Mouse (Mus musculus) lung, postnatal 4 days (tissue): Measurements from ENCODE around the gene Gtf2h3.

Experiments
- DNase-seq, 2 experiments: peaks; one replicate each; pipeline ENCODE4 v3.0.0; 2021

Gene Gtf2h3

DNA sequence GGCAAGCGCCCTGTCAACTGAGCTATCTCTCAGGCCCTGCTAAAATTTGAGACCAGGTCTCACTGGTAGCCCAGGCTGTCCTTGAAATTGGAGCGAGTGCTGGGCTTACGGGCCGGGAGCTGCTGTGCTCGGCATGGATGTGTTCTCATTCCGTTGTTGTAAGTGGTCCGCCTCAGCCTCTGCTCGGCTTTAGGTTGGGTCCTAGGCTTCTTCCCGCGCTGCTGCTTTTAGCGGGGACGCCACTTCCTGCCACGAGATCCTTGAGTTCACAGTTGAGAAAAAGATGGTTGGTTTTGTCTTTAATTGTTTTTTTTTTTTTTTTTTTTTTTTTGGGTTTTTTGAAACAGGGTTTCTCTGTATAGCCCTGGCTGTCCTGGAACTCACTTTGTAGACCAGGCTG, 58.9 kb downstream of the Gtf2h3 start:
- DNase-seq, result no peak
